Mouse (Mus musculus): Measurements from ENCODE around the gene Zbed4. TPM values are rescaled to one million over a fixed set of nuclear protein-coding genes. Genes with fewer than 3 reads are reported as not detected.

The Zbed4 gene
- polyA plus RNA-seq, 1 experiment from 2014 or later, result 14.2 TPM

DNA sequence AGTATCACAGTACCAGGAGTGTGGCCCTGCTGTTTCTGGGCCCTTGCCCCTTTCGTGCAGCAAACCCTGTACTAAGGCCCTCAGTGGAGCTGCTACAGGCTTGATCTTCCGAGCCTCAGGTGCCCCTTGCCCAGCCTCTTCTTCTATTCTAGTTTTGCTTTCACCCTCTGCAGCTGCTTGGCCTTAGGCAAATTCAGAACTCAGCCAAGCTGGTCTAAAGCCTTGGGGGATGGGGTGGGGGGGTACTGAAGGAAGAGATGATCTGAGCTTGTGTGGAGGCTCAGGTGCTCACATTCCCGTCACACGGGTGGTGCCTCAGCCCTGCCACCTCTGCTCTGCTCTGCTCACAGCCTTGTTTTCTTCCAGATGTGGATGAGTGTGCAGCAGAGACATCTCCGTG lies 71.9 kb downstream of the Zbed4 start:
- H3K4me2 ChIP-seq (ENCODE audit: low read length), result no peak overlapping the region
- no peaks in the 10 kb centered on the region for H3K9me3 ChIP-seq (replicated peaks; ENCODE audit: control insufficient read depth, low read length, poor library complexity, severe bottlenecking)
- no peak for ATAC-seq
- no peaks in the 10 kb centered on the region for H3K27me3 ChIP-seq (ENCODE audit: control insufficient read depth, insufficient read depth, low read depth, low read length)
- WGBS, result 95% methylated on average over 5 of the region's 5 CpGs
- H3K9ac ChIP-seq (ENCODE audit: low read depth, low read length), result no peak overlapping the region
- H3K4me1 ChIP-seq (ENCODE audit: control insufficient read depth, insufficient read depth, low read length), result peaks cover 17% of the 10 kb centered on the region
- H3K4me3 ChIP-seq (ENCODE audit: low read depth, low read length), result no peak overlapping the region
- H3K27ac ChIP-seq (ENCODE audit: low read length), result no peak overlapping the region
- H3K36me3 ChIP-seq (ENCODE audit: control insufficient read depth, insufficient read depth, low read length), result peaks cover 26% of the 10 kb centered on the region

DNA sequence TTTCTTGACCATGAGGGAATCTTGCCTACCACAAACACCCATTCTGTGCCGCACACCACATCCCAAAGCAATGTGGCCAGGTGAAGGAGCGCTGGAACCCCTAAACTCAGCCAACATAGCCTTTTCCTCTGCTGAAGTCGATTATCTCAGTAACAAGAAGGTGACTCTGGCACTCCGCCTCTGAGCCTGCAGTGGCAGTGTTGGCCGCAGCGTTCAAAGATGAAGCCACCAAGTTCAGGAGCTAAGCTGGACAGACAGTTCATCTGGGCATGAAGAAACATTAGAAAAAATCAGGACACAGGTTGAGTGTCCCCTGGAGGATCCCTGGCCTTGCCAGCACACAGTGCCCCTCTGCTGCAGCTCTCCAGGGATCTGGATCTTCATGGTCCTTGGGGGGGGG lies 76.0 kb downstream of the Zbed4 start:
- Histone ChIP-seq H3K4me1 (ENCODE audit: control insufficient read depth, insufficient read depth, low read length) (no peaks in the 10 kb centered on the region; the same call in 1 of the 2 replicates), H3K36me3 (ENCODE audit: control insufficient read depth, insufficient read depth, low read length) (peaks cover 26% of the 10 kb centered on the region), H3K4me2 (ENCODE audit: low read length) (no peak overlapping the region), H3K9me3 (replicated peaks; ENCODE audit: control insufficient read depth, low read length, poor library complexity, severe bottlenecking) (no peaks in the 10 kb centered on the region), H3K4me3 (ENCODE audit: low read depth, low read length) (no peak overlapping the region), H3K9ac (ENCODE audit: low read depth, low read length) (no peak overlapping the region), H3K27me3 (ENCODE audit: control insufficient read depth, insufficient read depth, low read depth, low read length) (no peaks in the 10 kb centered on the region), H3K27ac (ENCODE audit: low read length) (no peak overlapping the region)
- ATAC-seq, result no peak
- 90% methylated on average over 6 of the region's 6 CpGs for WGBS

GRCm38 (mm10) chr15:88827991-88828799 lies 76.7 kb downstream of the Zbed4 start:
- Histone ChIP-seq H3K27me3 (ENCODE audit: control insufficient read depth, insufficient read depth, low read depth, low read length) (no peaks in the 10 kb centered on the region), H3K4me1 (ENCODE audit: control insufficient read depth, insufficient read depth, low read length) (no peaks in the 10 kb centered on the region; the same call in 1 of the 2 replicates), H3K9me3 (replicated peaks; ENCODE audit: control insufficient read depth, low read length, poor library complexity, severe bottlenecking) (no peaks in the 10 kb centered on the region), H3K36me3 (ENCODE audit: control insufficient read depth, insufficient read depth, low read length) (peaks cover 26% of the 10 kb centered on the region), H3K4me3 (ENCODE audit: low read depth, low read length) (no peak overlapping the region), H3K4me2 (ENCODE audit: low read length) (no peak overlapping the region), H3K27ac (ENCODE audit: low read length) (no peak overlapping the region), H3K9ac (ENCODE audit: low read depth, low read length) (no peak overlapping the region; the same call in 1 of the 2 replicates)
- peak; percentile 47; the same call in 1 of the 2 replicates for ATAC-seq
- 20% methylated on average over 9 of the region's 9 CpGs for WGBS

DNA sequence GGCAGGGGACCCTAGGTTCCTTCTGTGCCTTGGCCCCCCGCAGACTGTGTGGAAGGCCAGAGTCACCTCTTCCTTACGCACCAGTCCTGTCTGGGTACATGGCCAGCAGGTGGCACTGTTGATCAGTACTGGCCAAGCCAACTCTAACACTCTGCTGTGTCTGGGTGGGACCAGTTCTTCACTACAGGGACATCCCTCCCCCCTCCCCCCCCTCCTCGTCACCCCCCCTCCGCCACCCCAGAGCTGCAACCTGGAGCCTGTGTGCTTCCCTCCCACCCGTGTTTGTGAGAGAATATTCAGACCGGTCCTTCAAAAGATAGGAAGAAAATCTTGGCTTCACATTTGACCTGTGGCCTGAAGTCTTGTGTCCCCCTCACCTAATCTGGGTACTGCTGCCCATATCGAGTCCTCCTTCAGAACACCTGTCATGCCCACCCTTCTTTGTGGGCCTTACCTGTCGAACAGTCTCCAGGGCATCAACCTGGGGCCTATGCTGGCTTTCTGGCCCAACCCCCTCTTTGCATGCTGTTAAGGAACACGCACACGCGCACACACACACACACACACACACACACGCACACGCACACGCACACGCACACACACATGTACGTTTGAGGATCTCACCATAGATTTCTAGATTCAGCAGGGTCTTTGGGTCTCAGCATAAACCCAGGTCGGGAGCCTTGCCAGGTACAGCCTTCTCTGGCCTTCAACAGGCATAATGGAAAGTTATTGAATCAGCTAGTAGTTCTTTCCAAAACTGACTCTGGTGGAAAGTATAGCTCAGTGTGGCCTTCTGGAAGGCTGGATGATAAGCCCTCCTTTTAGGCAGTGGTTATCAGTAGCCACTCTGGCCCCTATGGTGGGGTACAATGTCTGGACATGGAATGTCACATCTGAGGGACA lies 77.6 kb downstream of the Zbed4 start:
- 55% methylated on average over 17 of the region's 17 CpGs for WGBS
- Histone ChIP-seq H3K36me3 (ENCODE audit: control insufficient read depth, insufficient read depth, low read length) (peaks cover 22% of the 10 kb centered on the region), H3K27ac (ENCODE audit: low read length) (no peak overlapping the region), H3K9me3 (replicated peaks; ENCODE audit: control insufficient read depth, low read length, poor library complexity, severe bottlenecking) (no peaks in the 10 kb centered on the region), H3K9ac (ENCODE audit: low read depth, low read length) (no peak overlapping the region; the same call in 1 of the 2 replicates), H3K27me3 (ENCODE audit: control insufficient read depth, insufficient read depth, low read depth, low read length) (no peaks in the 10 kb centered on the region), H3K4me1 (ENCODE audit: control insufficient read depth, insufficient read depth, low read length) (no peaks in the 10 kb centered on the region; the same call in 1 of the 2 replicates), H3K4me2 (ENCODE audit: low read length) (no peak overlapping the region), H3K4me3 (ENCODE audit: low read depth, low read length) (no peak overlapping the region)
- peak; percentile 83 for ATAC-seq

DNA sequence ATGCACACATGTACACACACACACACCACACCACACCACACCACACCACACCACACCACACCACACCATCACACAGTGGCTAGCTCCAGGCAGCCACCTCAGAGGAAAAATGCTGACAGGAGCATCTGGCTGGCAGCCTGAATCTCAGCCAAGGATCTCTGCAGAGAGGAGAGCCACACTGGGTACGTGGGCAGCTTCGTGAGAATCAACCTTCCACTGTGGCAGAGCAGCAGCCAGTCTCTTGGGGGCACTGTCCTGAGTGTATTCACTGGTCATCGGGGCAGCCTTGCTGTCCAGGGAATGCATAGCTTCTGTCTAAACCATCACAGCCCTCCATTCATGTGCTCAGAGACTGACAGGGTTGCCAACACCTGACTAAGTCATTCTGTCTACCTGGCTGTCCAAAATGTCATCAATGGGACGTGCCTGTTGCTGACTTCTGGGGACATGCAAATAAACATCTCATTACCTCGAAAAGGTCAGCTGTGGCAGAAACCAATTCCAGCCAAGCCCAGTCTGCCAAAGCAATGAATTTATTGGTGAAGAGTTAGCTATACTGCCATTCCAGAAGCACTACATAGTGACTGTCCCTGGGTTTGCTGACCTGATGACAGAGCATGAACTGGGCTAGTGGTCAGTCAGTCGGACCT lies 78.5 kb downstream of the Zbed4 start:
- H3K27me3 ChIP-seq (ENCODE audit: control insufficient read depth, insufficient read depth, low read depth, low read length), result no peaks in the 10 kb centered on the region
- H3K4me3 ChIP-seq (ENCODE audit: low read depth, low read length), result no peak overlapping the region
- no peaks in the 10 kb centered on the region for H3K9me3 ChIP-seq (replicated peaks; ENCODE audit: control insufficient read depth, low read length, poor library complexity, severe bottlenecking)
- ATAC-seq, result no peak
- 84% methylated on average over 6 of the region's 6 CpGs for WGBS
- H3K4me2 ChIP-seq (ENCODE audit: low read length), result no peak overlapping the region
- H3K36me3 ChIP-seq (ENCODE audit: control insufficient read depth, insufficient read depth, low read length), result peaks cover 14% of the 10 kb centered on the region
- no peaks in the 10 kb centered on the region; the same call in 1 of the 2 replicates for H3K4me1 ChIP-seq (ENCODE audit: control insufficient read depth, insufficient read depth, low read length)
- H3K27ac ChIP-seq (ENCODE audit: low read length), result no peak overlapping the region
- H3K9ac ChIP-seq (ENCODE audit: low read depth, low read length), result no peak overlapping the region

GRCm38 (mm10) chr15:88830696-88831095 lies 79.2 kb downstream of the Zbed4 start:
- Histone ChIP-seq H3K4me1 (ENCODE audit: control insufficient read depth, insufficient read depth, low read length) (no peaks in the 10 kb centered on the region; the same call in 1 of the 2 replicates), H3K9ac (ENCODE audit: low read depth, low read length) (no peak overlapping the region), H3K36me3 (ENCODE audit: control insufficient read depth, insufficient read depth, low read length) (peaks cover 11% of the 10 kb centered on the region), H3K27me3 (ENCODE audit: control insufficient read depth, insufficient read depth, low read depth, low read length) (no peaks in the 10 kb centered on the region), H3K9me3 (replicated peaks; ENCODE audit: control insufficient read depth, low read length, poor library complexity, severe bottlenecking) (no peaks in the 10 kb centered on the region), H3K4me2 (ENCODE audit: low read length) (no peak overlapping the region), H3K27ac (ENCODE audit: low read length) (no peak overlapping the region), H3K4me3 (ENCODE audit: low read depth, low read length) (no peak overlapping the region)
- no peak for ATAC-seq
- WGBS, result 75% methylated on average over 5 of the region's 5 CpGs

GRCm38 (mm10) chr15:88831482-88831881 lies 80.0 kb downstream of the Zbed4 start:
- H3K9ac ChIP-seq (ENCODE audit: low read depth, low read length), result no peak overlapping the region
- no peak overlapping the region for H3K4me3 ChIP-seq (ENCODE audit: low read depth, low read length)
- H3K4me2 ChIP-seq (ENCODE audit: low read length), result no peak overlapping the region
- ATAC-seq, result no peak
- H3K36me3 ChIP-seq (ENCODE audit: control insufficient read depth, insufficient read depth, low read length), result peaks cover 6% of the 10 kb centered on the region
- peaks cover under 1% of the 10 kb centered on the region for H3K4me1 ChIP-seq (ENCODE audit: control insufficient read depth, insufficient read depth, low read length)
- no peaks in the 10 kb centered on the region for H3K27me3 ChIP-seq (ENCODE audit: control insufficient read depth, insufficient read depth, low read depth, low read length)
- WGBS, result 59% methylated on average over 5 of the region's 5 CpGs
- no peaks in the 10 kb centered on the region for H3K9me3 ChIP-seq (replicated peaks; ENCODE audit: control insufficient read depth, low read length, poor library complexity, severe bottlenecking)
- no peak overlapping the region for H3K27ac ChIP-seq (ENCODE audit: low read length)

- no peak for ATAC-seq
- H3K4me2 ChIP-seq (ENCODE audit: low read length), result no peak overlapping the region
- H3K36me3 ChIP-seq (ENCODE audit: control insufficient read depth, insufficient read depth, low read length), result no peaks in the 10 kb centered on the region
- H3K9me3 ChIP-seq (replicated peaks; ENCODE audit: control insufficient read depth, low read length, poor library complexity, severe bottlenecking), result no peaks in the 10 kb centered on the region
- 87% methylated on average over 9 of the region's 9 CpGs for WGBS
- H3K27me3 ChIP-seq (ENCODE audit: control insufficient read depth, insufficient read depth, low read depth, low read length), result no peaks in the 10 kb centered on the region
- H3K27ac ChIP-seq (ENCODE audit: low read length), result no peak overlapping the region
- H3K4me3 ChIP-seq (ENCODE audit: low read depth, low read length), result no peak overlapping the region
- H3K4me1 ChIP-seq (ENCODE audit: control insufficient read depth, insufficient read depth, low read length), result peaks cover 8% of the 10 kb centered on the region
- no peak overlapping the region for H3K9ac ChIP-seq (ENCODE audit: low read depth, low read length)
Observed at GRCm38 (mm10) chr15:88832536-88832935, 81.1 kb downstream of the Zbed4 start.

All from midbrain, embryonic 16.5 days (tissue).